ENCODE assay signal across 15 mouse cellular contexts in the genomic region with DNA sequence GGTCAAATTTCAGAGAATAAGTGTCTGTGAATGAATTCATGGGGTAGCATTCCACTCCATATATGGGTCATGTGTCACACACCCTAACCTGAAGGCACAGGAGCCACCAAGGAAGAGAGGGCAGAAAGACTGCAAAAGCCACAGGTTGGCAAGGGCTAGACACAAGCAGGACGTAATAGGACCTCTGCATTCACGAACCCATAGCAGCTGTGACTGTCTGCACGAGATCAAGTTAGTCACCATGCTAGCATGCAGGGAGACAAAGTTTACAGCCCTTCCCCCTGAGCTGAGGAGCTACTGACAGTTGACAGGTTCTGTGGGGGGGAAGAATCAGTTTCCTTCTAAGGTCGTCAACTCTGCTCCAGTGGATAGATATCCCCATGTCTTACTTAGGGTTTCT.
"Had no signal": no experiment of that assay in that cellular context is flagged by ENCODE, and none has a peak within 500 bp of the region (broad histone marks: within the 10 kb centered on the region; RNA-seq: fewer than 3 reads in every experiment).

No protein-coding gene starts in this region.

- H3K27ac ChIP-seq: midbrain, embryonic 10.5 days; midbrain, embryonic 12.5 days; neural tube, embryonic 12.5 days; stomach, embryonic 15.5 days; stomach, postnatal 0 days had no signal

- H3K4me1 ChIP-seq: midbrain, embryonic 10.5 days; midbrain, embryonic 12.5 days; neural tube, embryonic 12.5 days; stomach, embryonic 15.5 days had no signal

- H3K4me3 ChIP-seq: midbrain, embryonic 10.5 days; midbrain, embryonic 12.5 days; neural tube, embryonic 12.5 days; stomach, embryonic 15.5 days had no signal

- DNase-seq: lung, adult 18-20 months; lung, embryonic 14.5 days; lung, postnatal 10 days; lung, postnatal 4 days; midbrain, embryonic 14.5 days; right cerebral cortex, postnatal 14 days; thymus, adult 2 months; thymus, postnatal 25 days; thymus, postnatal 4 days had no signal

- H3K9ac ChIP-seq: lung, embryonic 14.5 days; midbrain, embryonic 12.5 days; neural tube, embryonic 12.5 days; stomach, embryonic 15.5 days had no signal

- H3K9me3 ChIP-seq: midbrain, embryonic 10.5 days; midbrain, embryonic 12.5 days; neural tube, embryonic 12.5 days; stomach, embryonic 15.5 days had no signal

- ATAC-seq: midbrain, embryonic 16.5 days had no signal

- H3K27me3 ChIP-seq: midbrain, embryonic 12.5 days; neural tube, embryonic 12.5 days; stomach, embryonic 15.5 days had no signal

- H3K4me2 ChIP-seq: lung, embryonic 14.5 days; midbrain, embryonic 12.5 days; neural tube, embryonic 12.5 days; stomach, embryonic 15.5 days had no signal

- H3K36me3 ChIP-seq: midbrain, embryonic 10.5 days; midbrain, embryonic 12.5 days; neural tube, embryonic 12.5 days; stomach, embryonic 15.5 days had no signal
